Mouse (Mus musculus) CH12F3 (cell line): Measurements from ENCODE around the gene Vim.

ENCODE experiments used
- in situ Hi-C: fragments of 300-500 bp; cut with MboI; formaldehyde crosslinking; loops from 2 replicates; pipeline ENCODE4 v1.14.3; 2020; ENCODE audit warnings: low sequenced_read_pairs

Gene Vim

GRCm38 (mm10) chr2:13630136-13630832 lies 56.6 kb downstream of the Vim start:
- in situ Hi-C loops, result no loop called here
